Mouse (Mus musculus) layer of hippocampus, adult 6 months (tissue): ENCODE data around the gene Zfp954. TPM values are rescaled to one million over a fixed set of nuclear protein-coding genes. Genes with fewer than 3 reads are reported as not detected.

Experiments used
- long read RNA-seq, 2 experiments: library from polyadenylated mRNA; unstranded; transcript quantifications; one replicate each; pipeline ENCODE4 v2.0.0; 2019 to 2020
- polyA plus RNA-seq: library from polyadenylated mRNA; unstranded; fragments of <200 nt; fragmentation: Nextera tagmentation; gene quantifications from 2 replicates; pipeline ENCODE4 v1.2.3, GENCODE M21; 2021

The Zfp954 gene
- polyA plus RNA-seq: 11.1 and 13.7 TPM in 2 replicates
- long read RNA-seq, experiment 1, transcript Zfp954-201 (5 exons, 2,042 nt): major isoform, 18 of 23 reads
- long read RNA-seq, experiment 1, partial matches to known transcripts: 3 of 23 reads
- long read RNA-seq, experiment 1, other reads (novel, unspliced or antisense): 2 of 23 reads
- long read RNA-seq, experiment 2, transcript Zfp954-201 (5 exons, 2,042 nt): major isoform, 86 of 93 reads
- long read RNA-seq, experiment 2, partial matches to known transcripts: 2 of 93 reads
- long read RNA-seq, experiment 2, other reads (novel, unspliced or antisense): 5 of 93 reads

DNA sequence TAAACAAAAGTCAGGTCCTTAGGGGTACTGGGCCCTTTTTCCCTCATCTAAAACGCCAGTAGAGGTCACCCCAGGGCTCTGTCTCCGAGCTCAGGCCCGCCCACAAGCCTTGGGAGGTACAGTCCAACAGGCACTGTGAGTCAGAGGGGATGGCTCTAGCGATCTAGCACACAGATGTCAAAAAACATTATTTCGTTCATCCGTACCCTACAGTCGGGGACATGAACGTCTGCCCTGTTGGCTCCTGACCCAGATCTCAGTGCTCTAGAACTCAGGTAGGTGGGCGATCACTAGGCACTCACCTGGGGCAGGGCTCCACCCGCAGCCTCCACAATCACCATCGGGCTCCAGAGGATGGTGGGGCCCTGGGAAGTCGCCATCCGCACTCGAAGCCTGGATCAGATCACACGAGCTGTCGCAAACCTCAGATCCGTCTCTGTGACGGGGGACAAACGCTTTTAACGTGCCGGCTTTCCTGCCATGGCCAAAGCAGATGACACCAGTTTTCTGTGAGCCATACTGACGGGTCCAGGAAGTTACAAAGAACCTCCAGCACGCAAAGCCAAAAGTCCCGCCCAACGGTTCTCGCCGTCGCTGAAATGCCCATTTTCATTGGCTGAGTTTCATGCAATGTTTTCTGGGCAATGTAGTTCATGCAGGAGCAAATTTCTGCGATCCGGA is at the start of gene Zfp954:
TSS of gene Zfp954 (minus strand) at position 568 of the 681 bp plus-strand sequence.

GRCm38 (mm10) chr7:7136379-7136866 is 15.1 kb upstream of the Zfp954 start, which contains the start of gene Zfp773:
Gene Zfp773, minus strand, starts transcription at chr7:7136755.

Other genes with a start within 250 kb of the Zfp954 start
- gene Aurkc, start 126.2 kb downstream of the Zfp954 start, polyA plus RNA-seq: not detected in 2 replicates
- 0.54 and 0.64 TPM in 2 replicates for gene Zfp773, start 15.3 kb upstream of the Zfp954 start, polyA plus RNA-seq
- 3.6 and 4.7 TPM in 2 replicates for gene Zfp418, start 49.8 kb upstream of the Zfp954 start, polyA plus RNA-seq
- 4.3 and 4.7 TPM in 2 replicates for gene Zfp772, start 88.5 kb upstream of the Zfp954 start, polyA plus RNA-seq
- gene Vmn2r29, start 125.8 kb upstream of the Zfp954 start, polyA plus RNA-seq: 0.10 TPM in 1 of 2 replicates, not detected in the other
- gene Gm45844, start 156.8 kb upstream of the Zfp954 start, polyA plus RNA-seq: 8.3 and 10.7 TPM in 2 replicates
- gene Clcn4, start 179.4 kb upstream of the Zfp954 start, polyA plus RNA-seq: 143 and 168 TPM in 2 replicates
- gene Vmn2r30, start 216.1 kb upstream of the Zfp954 start, polyA plus RNA-seq: 0.03 TPM in 1 of 2 replicates, not detected in the other